Mouse (Mus musculus) limb, embryonic 14.5 days (tissue): ENCODE data around the gene Rrbp1. TPM values are rescaled to one million over a fixed set of nuclear protein-coding genes. Genes with fewer than 3 reads are reported as not detected.

Source experiments
- ATAC-seq: fragments of 200-750 bp; cut with Nextera tagmentation; 2 replicates; pipeline ENCODE4 v1.8.0; 2017; ENCODE audit warnings: low read depth, moderate number of reproducible peaks, moderate TSS enrichment; ENCODE audit not compliant: low FRiP score
- DNase-seq: peaks from one replicate; pipeline ENCODE4 v3.0.0-alpha.2; 2015; ENCODE audit warnings: low spot score
- H3K27ac ChIP-seq: fragments of 300-500 bp; sonication (generic); replicated peaks from 2 replicates; pipeline ENCODE4 v1.5.1; 2014; ENCODE audit warnings: low read depth, mild to moderate bottlenecking, low read length, moderate library complexity, mixed read lengths
- H3K27me3 ChIP-seq: fragments of 300-500 bp; sonication (generic); 2 replicates; pipeline ENCODE4 v1.6.1; 2014; ENCODE audit warnings: low read length, mixed read lengths; ENCODE audit not compliant: control insufficient read depth, insufficient read depth
- H3K36me3 ChIP-seq: fragments of 300-500 bp; sonication (generic); 2 replicates; pipeline ENCODE4 v1.6.1; 2014; ENCODE audit warnings: mild to moderate bottlenecking, low read length, moderate library complexity, mixed read lengths; ENCODE audit not compliant: control insufficient read depth, insufficient read depth
- H3K4me1 ChIP-seq: fragments of 300-500 bp; sonication (generic); 2 replicates; pipeline ENCODE4 v1.6.1; 2014; ENCODE audit warnings: antibody characterized with exemption, low read length, mixed read lengths; ENCODE audit not compliant: control insufficient read depth, insufficient read depth
- H3K4me2 ChIP-seq: fragments of 300-500 bp; sonication (generic); replicated peaks from 2 replicates; pipeline ENCODE4 v1.6.1; 2014; ENCODE audit warnings: low read depth, mild to moderate bottlenecking, low read length, moderate library complexity; ENCODE audit not compliant: severe bottlenecking
- H3K4me3 ChIP-seq: fragments of 300-500 bp; sonication (generic); replicated peaks from 2 replicates; pipeline ENCODE4 v1.5.1; 2014; ENCODE audit warnings: low read length
- H3K9ac ChIP-seq: fragments of 300-500 bp; sonication (generic); 2 replicates; pipeline ENCODE4 v1.6.1; 2014; ENCODE audit warnings: mild to moderate bottlenecking, low read depth, low read length, moderate library complexity; ENCODE audit not compliant: severe bottlenecking
- H3K9me3 ChIP-seq: fragments of 300-500 bp; sonication (generic); 2 replicates; pipeline ENCODE4 v1.6.1; 2016; ENCODE audit warnings: low read length; ENCODE audit not compliant: control insufficient read depth
- POLR2A ChIP-seq: fragments of 200-500 bp; IDR thresholded peaks from 2 replicates; pipeline ENCODE4 v1.8.0; 2012; ENCODE audit warnings: inconsistent platforms, mild to moderate bottlenecking, moderate library complexity, borderline replicate concordance; ENCODE audit not compliant: insufficient read depth, insufficient read length; ENCODE audit errors: extremely low read depth
- WGBS: fragments of 180-500 bp; shearing (Covaris S2); extraction: QIAGEN DNeasy Blood & Tissue Kit; methylation state at CpG from one replicate; pipeline ENCODE4 v1.1.7; 2014; 5-methylcytosine and 5-hydroxymethylcytosine counted together
- polyA plus RNA-seq, 2 experiments: library from polyadenylated mRNA; depleted of rRNA in 1 of 2; stranded (reverse) in 1 of 2; unstranded in 1 of 2; fragments of >200 nt; fragmentation: Nextera tagmentation in 1 of 2; extraction: Ambion mirVana in 1 of 2; gene quantifications; 2 replicates each; pipeline versions ENCODE4 v1.2.1 to v1.2.3; 2012 to 2014

Rrbp1 gene
- polyA plus RNA-seq, 2 experiments: 200 to 325 TPM

DNA sequence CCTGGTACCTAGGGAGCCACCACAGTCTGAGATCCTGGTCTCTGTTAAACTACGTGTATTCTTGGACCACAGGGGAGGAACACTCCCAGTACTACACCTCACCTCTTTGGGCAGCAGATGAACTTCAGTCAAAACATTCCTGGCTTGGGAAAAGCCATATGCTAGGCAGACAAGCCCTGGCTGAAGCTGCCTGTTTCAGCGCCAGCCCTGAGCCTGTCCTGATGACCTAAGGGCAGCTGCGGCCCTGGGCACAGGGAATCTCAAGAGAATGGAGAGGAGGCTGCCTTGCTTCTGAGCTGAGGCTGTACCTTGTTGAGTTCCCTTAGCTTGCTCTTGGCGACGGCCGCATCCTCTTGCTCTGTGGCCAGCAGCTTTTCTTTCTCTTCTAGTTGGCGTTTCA, 37.9 kb downstream of the Rrbp1 start:
- 93% methylated on average over 7 of the region's 7 CpGs for WGBS
- no peak for DNase-seq
- Histone ChIP-seq H3K4me1 (peaks cover 4% of the 10 kb centered on the region; the same call in 1 of the 2 replicates), H3K9me3 (no peaks in the 10 kb centered on the region), H3K4me2 (no peak overlapping the region), H3K27me3 (no peaks in the 10 kb centered on the region), H3K4me3 (no peak overlapping the region), H3K36me3 (peaks cover 63% of the 10 kb centered on the region), H3K9ac (no peak overlapping the region), H3K27ac (no peak overlapping the region)
- ATAC-seq: no peak
- no peak for TF ChIP-seq POLR2A

DNA sequence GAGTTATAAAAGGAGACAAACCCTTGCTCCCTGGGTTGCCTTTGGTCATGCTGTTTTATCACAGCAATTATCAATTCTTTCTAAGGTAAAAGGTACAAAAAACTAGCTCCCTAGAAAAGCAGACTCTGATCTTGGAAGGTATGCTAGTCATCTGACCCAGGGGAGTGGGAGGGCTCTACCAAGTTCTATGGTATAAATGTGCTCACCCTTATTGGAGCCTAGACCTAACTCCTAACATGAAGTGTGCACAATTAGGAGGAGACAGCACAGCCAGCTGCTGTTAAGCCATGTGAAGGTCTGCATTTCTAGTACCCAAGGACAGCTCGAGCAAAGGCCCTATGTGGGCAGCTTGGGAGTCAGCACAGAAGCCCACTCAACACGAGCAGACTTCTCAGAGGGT, 39.2 kb downstream of the Rrbp1 start:
- peaks cover 75% of the 10 kb centered on the region for H3K36me3 ChIP-seq

GRCm38 (mm10) chr2:143970841-143971240, 40.2 kb downstream of the Rrbp1 start:
- Histone ChIP-seq H3K4me1 (no peaks in the 10 kb centered on the region), H3K36me3 (peaks cover 85% of the 10 kb centered on the region), H3K4me2 (no peak overlapping the region), H3K9me3 (no peaks in the 10 kb centered on the region), H3K9ac (no peak overlapping the region), H3K27ac (no peak overlapping the region), H3K27me3 (no peaks in the 10 kb centered on the region), H3K4me3 (no peak overlapping the region)
- DNase-seq: peak; percentile 12
- TF ChIP-seq POLR2A: no peak
- 75% methylated on average over 2 of the region's 2 CpGs for WGBS
- no peak for ATAC-seq

More for the DNA sequence above, 39.2 kb downstream of the Rrbp1 start:
- Histone ChIP-seq H3K4me1 (no peaks in the 10 kb centered on the region), H3K9me3 (no peaks in the 10 kb centered on the region), H3K27ac (no peak overlapping the region), H3K4me3 (no peak overlapping the region), H3K4me2 (no peak overlapping the region), H3K27me3 (no peaks in the 10 kb centered on the region), H3K9ac (no peak overlapping the region)
- ATAC-seq: no peak
- 80% methylated on average over 2 of the region's 2 CpGs for WGBS
- no peak for DNase-seq
- TF ChIP-seq POLR2A: no peak

- H3K4me2 ChIP-seq: no peak overlapping the region
- H3K4me3 ChIP-seq: no peak overlapping the region
- no peaks in the 10 kb centered on the region for H3K9me3 ChIP-seq
- 87% methylated on average over 7 of the region's 7 CpGs for WGBS
- ATAC-seq (no peak), DNase-seq (no peak)
- H3K9ac ChIP-seq: no peak overlapping the region
- H3K27me3 ChIP-seq: no peaks in the 10 kb centered on the region
- no peak overlapping the region for H3K27ac ChIP-seq
- peaks cover 93% of the 10 kb centered on the region for H3K36me3 ChIP-seq
- H3K4me1 ChIP-seq: no peaks in the 10 kb centered on the region
- TF ChIP-seq POLR2A: no peak
Observed at GRCm38 (mm10) chr2:143969260-143969659, 41.8 kb downstream of the Rrbp1 start.

GRCm38 (mm10) chr2:143963318-143963717, 47.7 kb downstream of the Rrbp1 start:
- H3K36me3 ChIP-seq: peaks cover 81% of the 10 kb centered on the region
- DNase-seq (no peak), ATAC-seq (peak; percentile 37; the same call in 1 of the 2 replicates)
- TF ChIP-seq POLR2A: no peak
- H3K27me3 ChIP-seq: no peaks in the 10 kb centered on the region
- no peak overlapping the region for H3K4me3 ChIP-seq
- H3K27ac ChIP-seq: no peak overlapping the region
- WGBS: 87% methylated on average over 1 of the region's 1 CpGs
- H3K4me2 ChIP-seq: no peak overlapping the region
- H3K4me1 ChIP-seq: no peaks in the 10 kb centered on the region
- H3K9me3 ChIP-seq: no peaks in the 10 kb centered on the region
- no peak overlapping the region for H3K9ac ChIP-seq

DNA sequence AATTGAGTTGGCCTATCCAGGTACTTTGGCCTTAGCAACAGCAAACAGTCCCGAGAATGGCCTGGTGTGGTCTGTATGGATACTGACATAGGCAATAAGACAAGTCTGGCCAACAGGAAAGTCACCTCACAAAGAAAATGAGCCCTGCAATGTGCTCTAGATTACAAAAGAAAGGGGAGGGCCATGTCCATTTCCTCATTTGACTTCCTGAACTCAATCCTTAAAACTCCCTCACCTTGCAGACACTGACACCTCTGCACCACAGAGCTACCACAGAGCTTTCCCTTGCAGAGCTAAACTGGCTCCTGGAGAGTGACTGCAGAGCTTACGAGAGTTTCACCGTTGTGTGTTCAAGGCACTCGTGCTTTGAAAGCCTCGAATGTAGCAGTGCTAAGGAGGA, 48.9 kb downstream of the Rrbp1 start:
- DNase-seq (no peak), ATAC-seq (no peak)
- H3K27ac ChIP-seq: no peak overlapping the region
- H3K4me1 ChIP-seq: no peaks in the 10 kb centered on the region
- no peak for TF ChIP-seq POLR2A
- no peak overlapping the region for H3K4me2 ChIP-seq
- no peaks in the 10 kb centered on the region for H3K27me3 ChIP-seq
- H3K4me3 ChIP-seq: no peak overlapping the region
- WGBS: 96% methylated on average over 5 of the region's 5 CpGs
- no peak overlapping the region for H3K9ac ChIP-seq
- H3K9me3 ChIP-seq: no peaks in the 10 kb centered on the region
- peaks cover 81% of the 10 kb centered on the region for H3K36me3 ChIP-seq
